Mouse (Mus musculus) heart, embryonic 10.5 days (tissue): Measurements from ENCODE around the gene Scml2. TPM values are rescaled to one million over a fixed set of nuclear protein-coding genes. Genes with fewer than 3 reads are reported as not detected.
"Not testable (repeated sequence)": the region's sequence is repeated elsewhere in the genome, so short reads cannot be mapped to it uniquely, and the experiment has no call there.

Experiments used
- DNase-seq: peaks from one replicate; pipeline ENCODE4 v3.0.0-alpha.2; 2017; ENCODE audit warnings: low spot score
- H3K27ac ChIP-seq: fragments of 300-500 bp; sonication (generic); 2 replicates; pipeline ENCODE4 v1.5.1; 2016; ENCODE audit warnings: mild to moderate bottlenecking
- H3K27me3 ChIP-seq: fragments of 300-500 bp; sonication (generic); 2 replicates; pipeline ENCODE4 v1.6.1; 2016; ENCODE audit warnings: mild to moderate bottlenecking; ENCODE audit not compliant: poor library complexity, insufficient read depth, severe bottlenecking
- H3K36me3 ChIP-seq: fragments of 300-500 bp; sonication (generic); 2 replicates; pipeline ENCODE4 v1.6.1; 2016; ENCODE audit warnings: mild to moderate bottlenecking, moderate library complexity
- H3K4me1 ChIP-seq: fragments of 300-500 bp; sonication (generic); 2 replicates; pipeline ENCODE4 v1.6.1; 2016; ENCODE audit warnings: mild to moderate bottlenecking
- H3K4me3 ChIP-seq: fragments of 300-500 bp; sonication (generic); 2 replicates; pipeline ENCODE4 v1.5.1; 2016; ENCODE audit warnings: mild to moderate bottlenecking, moderate library complexity
- H3K9me3 ChIP-seq: fragments of 300-500 bp; sonication (generic); 2 replicates; pipeline ENCODE4 v1.6.1; 2016; ENCODE audit warnings: mild to moderate bottlenecking, moderate library complexity
- WGBS: fragments of 180-500 bp; shearing (Covaris S2); methylation state at CpG from one replicate; pipeline ENCODE4 v1.1.7; 2016; 5-methylcytosine and 5-hydroxymethylcytosine counted together
- polyA plus RNA-seq: library from polyadenylated mRNA; unstranded; fragments of >200 nt; fragmentation: Nextera tagmentation; extraction: Ambion mirVana; gene quantifications from 2 replicates; pipeline ENCODE4 v1.2.1, GENCODE M21; 2016

Scml2 gene
- 2.5 and 2.7 TPM in 2 replicates for polyA plus RNA-seq

DNA sequence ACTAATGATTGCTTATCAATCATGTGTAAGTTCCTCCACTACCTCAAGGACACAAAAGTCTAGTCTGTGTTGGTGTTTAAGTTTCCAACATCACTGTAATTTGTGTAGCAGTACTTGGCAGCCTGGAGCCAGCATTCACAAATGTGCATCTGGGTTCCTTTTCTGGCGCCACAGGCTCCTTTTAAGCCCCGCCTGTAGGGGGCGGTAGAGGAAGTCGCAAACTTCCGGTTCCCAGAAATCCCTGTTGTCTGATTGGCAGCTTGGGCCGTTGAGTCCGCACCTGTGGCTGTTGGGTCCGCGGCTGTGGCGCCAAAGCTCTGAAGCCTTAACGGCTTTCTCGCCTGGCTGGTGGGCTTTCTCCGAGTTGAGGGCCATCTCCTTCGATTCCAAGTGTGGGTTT lies at the start of gene Scml2:
Scml2 (plus strand) TSS at position 301 of the 400 bp plus-strand sequence.
- not testable (repeated sequence) for DNase-seq, H3K36me3 ChIP-seq, H3K27ac ChIP-seq, H3K27me3 ChIP-seq, H3K4me3 ChIP-seq, H3K9me3 ChIP-seq, H3K4me1 ChIP-seq
- 100% methylated on average over 1 of the region's 14 CpGs for WGBS

GRCm38 (mm10) chrX:161075576-161075975 lies 41.4 kb upstream of the Scml2 start:
- DNase-seq, H3K4me3 ChIP-seq, H3K9me3 ChIP-seq, H3K27me3 ChIP-seq, H3K36me3 ChIP-seq, H3K27ac ChIP-seq, H3K4me1 ChIP-seq: not testable (repeated sequence)
- WGBS: 81% methylated on average over 6 of the region's 6 CpGs

DNA sequence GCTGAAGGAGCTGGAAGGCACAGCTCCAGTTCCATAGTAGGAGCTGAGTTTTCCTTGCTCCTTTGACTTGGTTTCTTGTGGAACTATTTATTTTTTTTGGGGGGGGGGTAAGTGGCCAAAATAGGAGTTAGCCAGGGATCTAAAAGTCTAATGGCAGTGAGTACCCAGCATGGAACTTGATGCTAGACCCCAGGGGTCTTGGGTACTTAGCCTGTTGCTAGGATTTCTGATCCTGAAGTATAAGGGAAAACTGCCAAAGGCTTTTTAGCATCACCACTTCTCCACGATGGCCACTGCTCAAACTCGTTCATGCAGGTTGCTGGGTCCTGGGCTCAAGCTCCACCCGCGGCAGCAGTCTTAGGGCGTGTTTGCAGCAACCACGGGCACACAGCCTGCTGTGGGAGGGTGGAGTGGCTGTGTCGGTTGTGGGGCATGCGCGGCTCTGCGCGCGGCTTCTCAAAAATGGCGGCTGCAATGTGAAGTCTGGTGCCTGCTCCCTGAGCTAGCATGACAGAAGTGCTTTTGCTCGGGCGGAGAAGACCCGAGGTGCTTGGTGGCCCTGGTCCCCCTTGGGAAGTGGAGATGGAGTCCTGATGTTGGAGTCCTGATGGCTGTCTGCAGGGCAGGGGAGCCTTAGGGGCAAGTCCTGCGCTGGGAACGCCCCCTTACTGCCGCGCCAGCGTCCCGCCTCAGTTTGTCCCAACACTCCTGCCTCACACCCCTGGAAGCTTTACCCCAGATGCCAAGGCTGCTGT lies 45.5 kb downstream of the Scml2 start:
- peak; percentile 80 for DNase-seq
- 23% methylated on average over 22 of the region's 22 CpGs for WGBS
- Histone ChIP-seq H3K36me3 (no peaks in the 10 kb centered on the region), H3K27ac (peak overlapping the region; percentile 88), H3K27me3 (peaks cover 11% of the 10 kb centered on the region; the same call in 1 of the 2 replicates), H3K9me3 (no peaks in the 10 kb centered on the region), H3K4me3 (peak overlapping the region; percentile 64), H3K4me1 (no peaks in the 10 kb centered on the region)

DNA sequence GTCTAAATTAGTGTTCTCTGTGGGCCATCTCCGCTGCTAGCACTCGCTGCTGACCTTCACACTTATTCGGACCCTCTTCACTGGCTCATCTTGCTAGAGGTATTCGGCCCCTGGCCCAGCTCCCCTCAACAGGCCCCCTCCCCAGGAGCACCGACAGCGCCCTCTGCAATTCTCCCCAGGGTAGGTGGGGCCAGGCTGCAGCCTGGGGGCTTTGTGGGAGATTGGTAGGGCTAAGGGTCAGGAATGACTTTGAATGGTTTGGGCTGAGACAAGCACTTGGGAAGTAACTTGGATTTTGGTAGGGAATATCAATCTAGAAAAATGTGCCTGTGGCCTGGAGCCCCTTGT lies 46.0 kb downstream of the Scml2 start:
- WGBS: 22% methylated on average over 6 of the region's 6 CpGs
- Histone ChIP-seq H3K27ac (peak overlapping the region; percentile 88), H3K36me3 (no peaks in the 10 kb centered on the region), H3K4me1 (no peaks in the 10 kb centered on the region), H3K27me3 (peaks cover 11% of the 10 kb centered on the region; the same call in 1 of the 2 replicates), H3K9me3 (no peaks in the 10 kb centered on the region), H3K4me3 (peak overlapping the region; percentile 64)
- peak; percentile 63 for DNase-seq

DNA sequence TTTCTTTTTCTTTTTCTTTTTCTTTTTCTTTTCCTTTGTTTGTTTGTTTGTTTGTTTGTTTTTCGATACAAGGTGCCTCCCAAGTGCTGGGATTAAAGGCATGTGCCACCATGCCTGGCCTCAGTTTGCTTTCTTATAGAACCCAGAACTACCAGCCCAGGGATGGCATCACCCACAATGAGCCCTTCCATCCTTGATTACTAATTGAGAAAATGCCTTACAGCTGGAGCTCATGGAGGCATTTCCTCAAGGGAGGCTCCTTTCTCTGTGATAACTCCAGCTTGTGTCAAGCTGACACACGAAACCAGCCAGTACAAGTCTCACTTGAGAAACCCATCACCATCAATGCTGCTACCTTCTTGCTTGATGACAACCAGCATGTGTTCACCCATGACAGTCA lies 170.2 kb downstream of the Scml2 start, which contains the start of gene Gm15262:
Gm15262 (plus strand) TSS at position 301 of the 400 bp plus-strand sequence.
- 60% methylated on average over 2 of the region's 2 CpGs for WGBS
- not testable (repeated sequence) for DNase-seq

More for the DNA sequence above, 170.2 kb downstream of the Scml2 start, which contains the start of gene Gm15262:
- H3K4me3 ChIP-seq, H3K27ac ChIP-seq, H3K27me3 ChIP-seq, H3K4me1 ChIP-seq, H3K36me3 ChIP-seq, H3K9me3 ChIP-seq: not testable (repeated sequence)

Other genes with a start within 250 kb of the Scml2 start
- 0.20 and 0.48 TPM in 2 replicates for gene Gja6, start 210.1 kb upstream of the Scml2 start, polyA plus RNA-seq
- gene Cdkl5, start 122.5 kb upstream of the Scml2 start, polyA plus RNA-seq: 1.5 and 1.6 TPM in 2 replicates
- gene Gm15262, start 170.3 kb downstream of the Scml2 start, polyA plus RNA-seq: not detected in 2 replicates